Mouse (Mus musculus) heart, adult 2 months (tissue): ENCODE results near the gene Ccnf.
A peak's percentile ranks its signal among the peaks of the same experiment; 100 is the strongest.

ENCODE experiments used
- EP300 ChIP-seq: fragments of 200-500 bp; IDR thresholded peaks from 2 replicates; pipeline ENCODE4 v1.6.1; 2011; ENCODE audit warnings: low read depth, low read length, control low read depth; ENCODE audit not compliant: insufficient read depth
- POLR2A ChIP-seq: fragments of 200-500 bp; IDR thresholded peaks from 2 replicates; pipeline ENCODE4 v1.6.1; 2011; ENCODE audit warnings: mild to moderate bottlenecking, low read depth, low read length, control low read depth; ENCODE audit not compliant: insufficient read depth

- TF ChIP-seq POLR2A (peak; percentile 73), EP300 (peak; percentile 76; the same call in 1 of the 2 replicates)
Measured at GRCm38 (mm10) chr17:24220435-24221411, 30.6 kb downstream of the Ccnf start, which contains the start of gene Tedc2.
